Mouse (Mus musculus) spleen, postnatal 10 days (tissue): Measurements from ENCODE around the gene Olfr270.

Experiments
- DNase-seq, 2 experiments: peaks; one replicate each; pipeline ENCODE4 v3.0.0; 2021 to 2022; ENCODE audit warnings: low spot score in 2 of 2

The Olfr270 gene

GRCm38 (mm10) chr4:52964247-52964646, at the start of gene Olfr270:
Gene Olfr270 (plus strand): TSS chr4:52964547.
- no peak for DNase-seq

DNA sequence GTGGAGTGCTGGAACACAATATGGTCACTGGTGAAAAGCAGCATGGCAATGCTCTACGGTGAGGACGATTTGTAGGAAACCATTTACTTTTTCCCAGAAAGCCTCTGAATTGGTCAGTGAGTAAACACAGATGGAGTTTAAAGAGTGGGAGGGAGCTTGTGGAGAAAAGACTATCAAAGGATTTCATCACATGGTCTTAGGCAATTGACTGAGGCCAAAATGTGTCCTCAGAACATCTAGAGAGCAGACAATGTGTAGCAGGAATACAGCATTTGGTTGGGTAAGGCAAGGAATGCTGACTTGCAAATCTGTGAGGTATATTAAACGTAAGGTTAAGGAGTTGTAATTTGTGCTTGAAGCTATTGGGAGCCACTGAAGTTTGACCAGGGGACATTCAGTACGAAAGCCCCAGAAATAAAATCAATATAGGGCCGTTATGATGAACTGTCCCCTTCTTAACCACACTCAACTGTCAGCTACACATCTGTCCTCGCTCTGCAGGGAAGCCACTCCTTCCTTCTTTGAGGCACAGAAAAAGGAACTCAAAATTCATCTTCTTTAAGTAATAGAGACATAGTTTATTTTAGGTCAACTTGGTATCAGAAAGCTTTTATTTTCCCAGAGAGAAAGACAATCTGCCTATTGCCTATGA, 47.6 kb upstream of the Olfr270 start:
- no peak for DNase-seq

GRCm38 (mm10) chr4:52917311-52917688, 47.0 kb upstream of the Olfr270 start:
- no peak for DNase-seq

DNA sequence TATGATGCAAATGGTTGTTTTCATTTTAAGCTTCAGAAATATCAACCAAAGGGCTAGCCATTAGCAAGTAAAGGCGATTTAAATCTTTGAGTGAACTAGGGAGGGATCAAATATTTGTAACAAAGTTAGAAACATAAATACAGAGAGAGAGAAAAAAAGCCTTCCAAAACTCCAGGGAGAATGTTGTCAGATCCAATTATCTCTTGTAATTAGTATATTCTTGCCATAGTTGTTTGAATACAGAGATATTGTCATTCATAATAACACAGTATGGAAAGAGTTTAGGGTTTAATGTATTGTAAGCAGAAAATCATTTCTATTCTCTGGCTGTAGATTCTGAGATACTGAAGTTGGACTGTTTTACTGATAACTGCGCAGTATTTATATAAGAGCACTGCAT, 45.3 kb upstream of the Olfr270 start, which contains the start of gene Olfr272:
Gene Olfr272, minus strand, starts transcription at position 101 of the 400 bp plus-strand sequence.
- no peak for DNase-seq

DNA sequence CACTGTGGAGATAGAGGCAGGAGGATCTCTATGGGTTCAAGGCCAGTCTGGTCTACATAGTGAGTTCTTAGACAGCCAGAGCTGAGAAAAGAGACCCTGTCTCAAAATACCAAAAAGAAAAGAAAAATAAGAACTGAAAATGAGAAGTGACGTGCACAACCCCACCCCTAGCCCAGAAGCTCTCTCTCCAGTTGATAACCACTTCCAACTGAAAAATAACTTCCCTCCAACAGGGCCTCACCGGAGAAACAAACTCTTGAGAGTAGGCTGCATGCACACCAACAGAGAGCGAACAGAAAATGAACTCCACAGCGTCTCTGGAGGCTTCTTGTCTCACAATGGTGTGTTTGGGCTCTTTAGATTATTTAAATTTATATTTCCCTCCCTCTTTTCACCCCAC, 33.9 kb upstream of the Olfr270 start:
- DNase-seq = no peak

DNA sequence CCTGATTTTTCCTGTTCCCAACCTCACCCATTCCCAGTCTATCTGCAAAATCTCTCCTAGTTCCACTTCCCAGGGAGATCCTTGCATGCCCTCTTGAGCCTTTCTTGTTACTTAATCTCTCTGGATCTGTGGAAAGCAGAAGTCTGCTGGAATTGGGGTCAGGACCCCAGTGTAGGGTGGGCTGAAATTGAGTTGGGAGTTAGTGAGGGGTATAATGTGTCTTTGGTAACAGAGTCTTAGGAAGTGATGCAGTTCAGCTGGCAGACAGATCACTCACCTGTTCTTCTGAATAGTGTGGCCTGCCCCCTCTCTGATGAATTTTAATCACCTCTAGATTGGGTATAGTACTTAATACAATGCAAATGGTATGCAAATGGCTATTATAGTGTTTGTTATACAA, 17.7 kb upstream of the Olfr270 start:
- DNase-seq = no peak

DNA sequence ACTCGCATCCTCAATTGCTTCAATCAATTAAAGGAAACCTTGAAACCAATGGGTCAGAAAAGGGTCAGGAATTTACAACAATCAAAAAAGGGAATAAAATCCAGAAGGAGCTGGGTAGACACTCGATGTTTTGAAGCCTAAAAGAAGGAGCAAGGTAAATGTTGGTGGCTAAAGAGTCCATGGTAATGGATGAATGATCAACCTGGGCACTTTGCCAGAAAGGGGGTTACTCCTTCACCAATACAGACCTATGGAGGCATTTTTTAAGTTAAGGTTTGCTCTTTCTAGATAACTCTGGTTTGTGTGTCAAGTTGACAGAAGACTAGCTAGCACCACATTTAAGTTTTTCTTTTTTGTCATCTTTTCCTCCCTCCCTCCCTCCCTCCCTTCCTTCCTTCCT, 15.3 kb upstream of the Olfr270 start:
- no peak for DNase-seq

DNA sequence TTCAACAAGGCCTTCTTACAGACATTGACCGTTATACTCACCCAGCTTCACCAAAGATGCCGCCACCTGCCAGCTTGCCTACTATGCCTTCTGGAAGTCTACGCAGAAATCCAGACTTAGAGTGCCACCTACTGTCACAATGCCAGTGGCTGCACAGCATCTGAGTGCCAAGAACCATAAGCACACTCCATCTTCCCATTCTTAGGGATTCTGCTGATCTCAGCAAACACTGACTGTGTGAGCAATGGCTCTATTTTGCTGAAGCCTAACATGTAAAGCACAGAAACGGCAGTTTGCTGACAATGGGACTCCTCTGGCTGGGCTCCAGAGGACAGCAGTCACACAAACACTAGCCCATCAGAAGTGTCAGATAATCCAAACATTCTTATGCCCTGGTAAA, 5.7 kb upstream of the Olfr270 start:
- DNase-seq = peak in 1 of 2 experiments; percentile 21

- DNase-seq = no peak
Observed at GRCm38 (mm10) chr4:52985216-52985615, 20.9 kb downstream of the Olfr270 start.

- no peak for DNase-seq
Observed at GRCm38 (mm10) chr4:52986266-52986665, 21.9 kb downstream of the Olfr270 start.

- no peak for DNase-seq
Observed at GRCm38 (mm10) chr4:52989248-52989647, 24.9 kb downstream of the Olfr270 start, which contains the start of gene Nipsnap3a. Gene Nipsnap3a (plus strand): TSS chr4:52989272.

GRCm38 (mm10) chr4:52999449-52999848, 35.1 kb downstream of the Olfr270 start:
- no peak for DNase-seq

DNA sequence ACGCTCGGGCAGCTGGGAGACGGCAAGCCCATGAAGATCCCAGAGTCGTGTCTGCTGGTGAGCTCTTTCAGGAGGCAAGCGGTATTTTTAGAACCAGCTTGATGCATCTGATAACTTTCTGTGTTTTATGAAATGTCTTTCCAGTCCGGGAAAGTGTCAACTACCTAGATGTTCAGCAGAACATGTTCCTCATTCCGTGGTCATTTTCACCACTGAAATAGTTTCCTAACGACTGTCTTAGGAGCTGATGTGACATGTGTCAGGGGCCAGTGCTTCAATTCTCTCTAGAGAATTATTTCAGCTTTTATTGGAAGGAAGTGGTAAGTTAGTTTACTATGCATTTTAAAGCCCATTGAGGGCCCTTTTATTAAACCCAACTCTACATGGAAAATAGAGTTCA, 35.8 kb downstream of the Olfr270 start:
- no peak for DNase-seq

DNA sequence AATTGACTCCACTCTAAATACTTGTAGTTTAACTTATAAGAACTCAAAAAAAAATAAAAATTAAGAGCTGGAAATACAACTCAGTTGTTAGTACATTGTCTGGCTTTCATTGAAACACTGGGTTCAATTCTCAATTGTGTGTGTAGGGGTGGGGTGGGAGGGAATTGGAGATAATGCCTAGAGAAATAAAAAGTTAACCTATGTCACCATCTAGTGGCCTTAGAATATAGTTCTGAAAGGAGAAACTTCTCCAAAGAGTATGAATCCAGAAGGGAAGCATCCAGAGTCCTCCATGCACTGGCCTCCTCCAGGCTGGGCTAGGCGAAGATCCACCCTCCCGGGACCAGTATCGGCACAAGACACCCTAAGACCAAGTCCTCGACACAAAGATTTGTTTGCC, 44.8 kb downstream of the Olfr270 start:
- DNase-seq = no peak

DNA sequence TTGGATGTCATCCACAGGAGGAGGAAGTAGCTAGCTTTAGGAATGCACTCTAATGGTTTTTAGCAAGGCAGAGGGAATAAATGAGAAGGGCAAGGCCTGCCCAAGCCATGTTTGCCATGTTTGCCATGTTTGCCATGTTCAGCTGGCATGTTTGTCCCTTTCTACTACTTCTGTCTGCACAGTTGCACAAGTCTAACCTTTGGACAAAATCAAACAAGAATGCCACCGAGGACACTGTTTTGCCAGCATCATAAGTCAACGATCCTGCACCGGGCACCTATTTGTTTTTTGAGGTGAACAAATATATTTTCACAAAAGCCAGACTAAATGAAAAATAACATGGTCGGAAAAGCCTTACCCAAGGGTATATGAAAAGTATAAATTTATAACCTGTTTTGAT, 45.5 kb downstream of the Olfr270 start:
- DNase-seq = no peak

GRCm38 (mm10) chr4:53011732-53012361, 47.5 kb downstream of the Olfr270 start, which contains the start of gene Nipsnap3b:
Gene Nipsnap3b (plus strand): TSS chr4:53011880.
- DNase-seq = peak; percentile 91 to 99

DNA sequence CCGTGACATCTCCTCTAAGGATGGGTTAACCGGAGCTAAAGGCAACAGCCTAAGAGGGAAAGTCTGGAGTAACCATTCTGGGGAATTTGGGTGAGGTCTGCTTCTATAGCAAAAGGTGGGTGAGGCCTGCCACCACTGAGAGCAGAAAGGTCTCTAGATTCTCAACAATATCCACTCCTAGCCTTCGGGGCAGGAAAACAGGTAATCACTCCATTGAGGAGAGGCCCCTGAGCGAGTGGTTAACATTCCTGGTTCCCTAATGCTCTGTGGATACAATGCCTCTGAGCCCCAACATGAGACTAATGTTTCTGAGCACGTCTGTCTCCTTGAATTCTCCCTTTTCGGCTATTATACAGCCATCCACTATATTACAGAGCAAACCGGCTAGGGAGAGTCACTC, 50.1 kb downstream of the Olfr270 start:
- DNase-seq = no peak

- no peak for DNase-seq
Observed at GRCm38 (mm10) chr4:53015024-53015423, 50.7 kb downstream of the Olfr270 start.

- DNase-seq = no peak
Observed at GRCm38 (mm10) chr4:53018392-53018791, 54.0 kb downstream of the Olfr270 start.
